Mouse (Mus musculus) layer of hippocampus, adult 8-10 months (tissue): ENCODE results near the gene Lrrc51. TPM values are rescaled to one million over a fixed set of nuclear protein-coding genes. Genes with fewer than 3 reads are reported as not detected.

Experiments used
- DNase-seq, 2 experiments: peaks; one replicate each; pipeline ENCODE4 v3.0.0; 2022; ENCODE audit warnings: low spot score in 2 of 2
- microRNA-seq, 2 experiments: library from miRNA; unstranded; fragments of <30 nt; microRNA quantifications; one replicate each; pipeline ENCODE4 v1.2.0; 2022
- total RNA-seq, 4 experiments: library from RNA; stranded (reverse); gene quantifications; 2 replicates each; pipeline ENCODE4 v1.2.4; 2022

Lrrc51 gene
- total RNA-seq, 4 experiments from 2014 or later: 5.8 to 7.9 (median 6.1) TPM

DNA sequence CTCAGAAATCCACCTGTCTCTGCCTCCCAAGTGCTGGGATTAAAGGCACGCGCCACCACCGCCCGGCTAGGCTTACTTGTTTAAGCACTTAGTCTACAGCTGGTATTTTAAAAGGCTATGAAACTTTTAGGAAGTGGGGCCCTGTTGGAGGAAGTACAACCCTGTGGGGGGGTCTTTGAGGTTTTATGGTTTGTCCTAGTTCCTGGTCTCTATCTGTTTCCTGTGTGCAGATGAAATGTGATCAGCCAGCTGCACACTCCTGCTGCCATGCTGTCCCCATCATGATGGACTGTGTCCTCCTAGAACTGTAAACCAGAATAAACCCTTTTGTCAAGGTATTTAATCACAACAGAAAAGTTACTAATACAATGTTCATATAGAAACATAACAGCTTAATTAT, 49.5 kb downstream of the Lrrc51 start:
- no peak for DNase-seq

DNA sequence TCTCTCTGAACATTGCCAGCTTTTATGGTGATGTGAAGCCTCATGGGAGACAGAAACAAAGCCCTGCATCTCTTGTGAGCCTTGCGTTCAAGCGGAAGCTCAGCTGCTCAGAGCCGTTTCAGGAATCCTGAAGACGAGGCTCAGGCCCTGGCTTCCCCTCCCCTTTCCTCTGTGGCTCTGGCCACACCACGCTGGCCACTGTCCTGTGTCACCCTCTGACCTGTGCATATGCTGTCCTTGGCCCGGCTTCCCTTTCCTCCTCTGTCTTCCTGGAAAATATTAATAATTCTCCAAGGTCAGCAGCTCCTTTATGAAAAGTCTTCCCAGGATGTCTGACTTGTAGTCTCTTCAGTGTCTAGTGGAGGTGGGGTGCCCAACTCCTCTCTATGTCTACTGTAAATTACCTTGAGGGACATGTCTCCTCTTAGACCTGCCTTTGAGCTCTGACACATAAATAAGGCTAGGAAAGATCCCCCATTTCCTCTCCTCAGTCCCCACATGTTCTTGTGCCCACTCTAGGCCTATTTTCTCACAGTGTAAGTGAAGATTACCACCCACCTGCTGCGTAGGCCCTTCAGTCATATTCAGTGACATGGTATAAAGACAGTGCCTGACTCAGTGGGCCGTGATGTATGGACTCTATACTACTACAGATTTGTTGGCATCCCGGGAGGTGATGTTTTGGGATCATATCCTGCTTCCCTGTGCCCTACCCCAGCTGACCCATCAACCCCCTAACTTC, 51.1 kb downstream of the Lrrc51 start:
- DNase-seq: no peak

GRCm38 (mm10) chr7:101880855-101881254, 52.8 kb downstream of the Lrrc51 start:
- DNase-seq: peak in 1 of 2 experiments; percentile 58

DNA sequence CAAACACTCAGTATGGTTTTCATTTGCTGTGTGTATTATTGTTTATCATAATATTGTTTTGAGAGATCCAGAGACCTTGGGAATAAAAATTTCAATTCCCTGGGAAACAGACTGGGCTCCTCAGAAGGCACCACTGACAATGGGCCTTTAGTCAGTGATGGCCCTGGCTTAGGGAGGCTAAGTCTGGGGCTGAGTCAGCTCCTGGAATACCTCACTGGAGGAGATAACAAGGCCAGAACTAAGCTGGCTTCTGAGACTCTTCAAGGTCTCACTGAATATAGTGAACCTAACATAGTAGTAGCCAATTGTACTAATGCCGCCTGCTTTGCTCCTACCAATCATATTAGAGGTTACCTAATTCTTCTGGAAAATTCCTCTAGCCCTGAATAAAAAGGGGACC, 57.7 kb downstream of the Lrrc51 start:
- DNase-seq: no peak

DNA sequence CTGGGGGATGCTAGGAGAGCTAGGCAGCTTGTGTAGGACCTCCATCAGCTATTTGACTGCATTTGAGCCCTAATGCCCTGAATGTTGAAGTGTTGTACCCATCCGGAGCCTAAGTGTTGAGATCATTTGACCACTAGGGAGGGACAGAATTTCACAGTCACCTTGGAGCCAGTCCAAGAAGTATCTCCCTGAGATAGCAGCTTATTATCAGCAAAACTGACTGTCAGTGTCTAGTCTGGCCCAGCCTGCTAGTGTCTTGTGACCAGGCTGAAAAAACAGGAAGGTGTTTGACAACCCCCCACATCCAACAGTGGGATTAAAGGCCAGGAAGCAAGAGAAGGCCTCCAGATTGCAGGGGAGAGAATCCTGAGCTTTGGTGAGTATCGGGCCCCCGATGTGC, 62.4 kb downstream of the Lrrc51 start:
- no peak for DNase-seq

GRCm38 (mm10) chr7:101870629-101871028, 63.1 kb downstream of the Lrrc51 start, which contains the start of gene Folr1:
Folr1 (minus strand) TSS chr7:101870788.
- DNase-seq: no peak

GRCm38 (mm10) chr7:101869163-101869500, 64.6 kb downstream of the Lrrc51 start:
- no peak for DNase-seq

DNA sequence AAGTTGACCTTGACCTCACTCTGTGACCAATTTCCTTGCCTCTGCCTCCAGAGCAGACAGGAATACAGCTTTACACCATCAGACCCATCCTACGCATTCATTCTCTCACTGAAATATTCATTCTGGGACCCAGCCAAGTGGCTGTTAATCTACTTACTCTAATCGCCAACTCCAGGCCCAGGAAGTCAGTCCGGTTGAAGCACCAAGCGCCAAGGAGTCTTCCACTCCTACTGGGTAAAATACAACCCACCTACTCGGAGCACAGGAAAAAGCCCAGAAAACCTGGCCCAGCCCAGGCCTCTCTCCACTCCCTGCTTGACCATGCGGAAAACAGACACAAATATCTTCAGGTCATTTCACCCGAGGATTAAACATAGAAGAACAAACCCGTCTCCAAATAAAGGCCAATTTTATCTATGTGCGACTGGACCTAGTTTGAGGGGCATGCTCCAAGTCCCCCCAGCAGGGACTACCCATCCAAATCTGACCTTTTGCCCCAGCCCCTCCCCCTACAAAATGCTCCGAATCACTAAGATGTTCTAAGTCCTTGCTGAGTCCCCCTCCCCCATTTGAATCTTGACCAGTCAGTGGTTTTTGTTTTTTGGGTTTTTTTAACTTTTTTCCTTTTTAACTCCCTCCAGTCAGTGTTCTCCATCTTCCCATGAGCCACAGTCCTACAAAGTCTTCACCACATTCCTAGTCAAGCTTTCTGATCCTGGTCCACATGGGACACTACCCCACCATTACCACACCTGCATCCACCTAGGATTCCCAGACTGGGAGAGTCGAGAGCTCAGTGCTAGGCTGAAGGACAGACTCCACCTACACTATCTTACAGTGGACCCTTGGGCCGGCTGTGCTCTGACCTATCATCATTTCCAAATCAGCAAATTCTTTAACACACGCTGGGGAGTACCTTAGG, 65.2 kb downstream of the Lrrc51 start:
- DNase-seq: no peak

GRCm38 (mm10) chr7:101867482-101867881, 66.2 kb downstream of the Lrrc51 start:
- no peak for DNase-seq

DNA sequence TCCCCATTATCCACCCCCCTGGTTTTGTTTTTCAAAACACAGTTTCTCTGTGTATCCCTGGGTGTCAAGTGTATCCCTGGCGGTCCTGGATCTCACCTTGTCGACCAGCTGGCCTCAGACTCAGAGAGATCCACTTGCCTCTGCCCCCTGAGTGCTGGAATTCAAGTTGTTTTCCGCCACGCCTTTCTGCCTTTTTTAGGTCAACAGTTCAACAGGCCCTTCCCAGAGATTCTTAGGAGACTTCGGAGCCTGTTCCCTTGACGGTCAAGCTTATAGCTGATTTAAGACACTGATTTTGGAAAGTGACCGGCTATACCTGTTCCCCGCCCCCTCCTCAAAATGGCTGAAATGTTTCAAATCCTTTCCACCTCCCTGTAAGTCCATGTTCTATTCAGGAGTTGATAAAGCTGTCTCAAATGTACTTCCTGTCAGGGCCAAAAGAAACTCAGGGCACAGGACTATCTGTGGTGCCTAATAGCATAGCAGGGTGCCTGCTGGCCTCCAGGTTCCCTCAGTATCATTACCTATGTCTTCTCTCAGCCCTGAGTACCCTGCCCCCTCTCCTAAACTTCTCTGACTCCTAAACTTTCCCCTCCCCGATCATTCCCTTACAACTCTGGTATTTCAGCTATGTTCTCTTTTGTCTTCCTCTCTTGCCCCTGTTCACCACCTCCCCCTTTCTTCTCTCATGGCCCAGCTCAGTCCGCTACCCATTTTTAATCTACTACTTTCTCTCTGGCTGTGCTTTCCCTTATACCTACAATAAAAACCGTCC, 67.0 kb downstream of the Lrrc51 start:
- no peak for DNase-seq

- no peak for DNase-seq
Measured at GRCm38 (mm10) chr7:101863415-101863814, 70.3 kb downstream of the Lrrc51 start, which contains the start of gene Anapc15. Anapc15 (plus strand) TSS chr7:101863715.

Small RNAs within 50 kb of the gene (microRNA-seq; reads per million reads assigned to microRNA genes)
- gene Gm22655: 0 reads per million in 2 experiments

Other genes with a start within 250 kb of the Lrrc51 start
- under 1 TPM in 1 of 4 experiments, not detected in 3; 0.20 TPM for gene Phox2a, start 115.6 kb downstream of the Lrrc51 start, total RNA-seq
- 10 to 100 TPM; 29.1 to 38.3 (median 32.4) TPM for gene Inppl1, start 95.7 kb downstream of the Lrrc51 start, total RNA-seq
- 1 to 10 TPM in 2 of 4 experiments, not detected in 2; 1.3 to 1.4 TPM for gene Folr2, start 76.7 kb downstream of the Lrrc51 start, total RNA-seq
- gene Anapc15, start 70.2 kb downstream of the Lrrc51 start, total RNA-seq: 10 to 100 TPM; 30.2 to 37.2 (median 35.0) TPM
- 1 to 10 TPM in 3 of 4 experiments, under 1 TPM in 1; 0.51 to 3.2 (median 1.3) TPM for gene Folr1, start 63.1 kb downstream of the Lrrc51 start, total RNA-seq
- 10 to 100 TPM; 77.5 to 94.3 (median 89.8) TPM for gene Lamtor1, start 28.0 kb downstream of the Lrrc51 start, total RNA-seq
- gene Tomt, start 27.5 kb downstream of the Lrrc51 start, total RNA-seq: under 1 TPM in 1 of 4 experiments, not detected in 3; 0.35 TPM
- gene Numa1, start 216 bp upstream of the Lrrc51 start, total RNA-seq: 100 to 1,000 TPM in 3 of 4 experiments, 10 to 100 TPM in 1; 99.7 to 129 (median 117) TPM
- 10 to 100 TPM in 3 of 4 experiments, 1 to 10 TPM in 1; 8.3 to 12.9 (median 11.1) TPM for gene Il18bp, start 84.8 kb upstream of the Lrrc51 start, total RNA-seq
- gene Rnf121, start 131.6 kb upstream of the Lrrc51 start, total RNA-seq: 10 to 100 TPM; 43.4 to 47.0 (median 44.9) TPM
- 10 to 100 TPM; 25.8 to 37.3 (median 31.9) TPM for gene Xndc1, start 131.6 kb upstream of the Lrrc51 start, total RNA-seq
- gene Xntrpc, start 131.8 kb upstream of the Lrrc51 start, total RNA-seq: 1 to 10 TPM; 1.7 to 2.8 (median 2.3) TPM
- 1 to 10 TPM in 3 of 4 experiments, not detected in 1; 1.4 to 2.4 (median 1.8) TPM for gene Trpc2, start 149.2 kb upstream of the Lrrc51 start, total RNA-seq
- not detected for gene Art1, start 167.8 kb upstream of the Lrrc51 start, total RNA-seq
- gene Art5, start 175.6 kb upstream of the Lrrc51 start, total RNA-seq: not detected
- gene Chrna10, start 182.9 kb upstream of the Lrrc51 start, total RNA-seq: under 1 TPM in 2 of 4 experiments, not detected in 2; 0.16 to 0.25 TPM